Mouse (Mus musculus): ENCODE measurements around the gene Itpkb.

DNA sequence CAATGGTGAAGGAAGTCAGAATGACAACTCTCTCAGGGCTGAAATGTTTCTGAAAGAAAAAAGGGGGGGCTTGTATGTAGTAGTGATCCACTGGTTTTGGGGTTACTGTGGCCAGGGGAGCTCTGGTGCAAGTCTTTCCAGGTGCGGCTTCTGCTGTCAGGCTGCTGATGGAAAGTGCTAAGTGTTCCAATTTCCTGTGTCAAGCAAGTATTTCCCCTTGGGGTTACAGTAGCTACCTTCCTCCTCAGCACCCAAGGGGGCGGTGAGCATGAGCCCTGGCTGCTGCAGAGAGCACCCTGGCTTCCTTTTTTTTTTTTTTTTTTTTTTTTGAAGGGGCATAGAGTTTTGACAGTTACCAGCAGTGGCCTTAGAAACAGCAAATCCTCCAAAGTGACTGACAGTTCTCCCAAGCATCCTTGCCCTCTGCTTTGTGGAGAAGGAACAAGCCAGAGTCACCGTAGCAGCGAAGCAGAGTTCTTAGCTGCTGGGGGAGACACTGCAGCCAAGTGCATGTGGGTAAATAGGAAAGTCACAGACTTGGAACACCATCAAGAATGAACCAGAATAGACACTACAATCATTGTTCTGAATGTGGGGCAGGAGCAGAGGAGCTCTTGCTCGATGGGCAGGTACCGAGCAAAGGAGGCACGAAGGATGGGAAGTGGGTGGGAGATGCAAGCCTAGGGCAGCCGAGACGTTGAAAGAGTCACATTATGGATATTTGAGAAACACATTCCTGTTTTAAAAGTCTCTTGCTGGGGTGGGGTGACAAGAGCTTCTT, 62.9 kb downstream of the Itpkb start:
- no peak for TF ChIP-seq CTCF (IDR thresholded peaks at IDR 0.05; ENCODE audit: extremely low read depth, insufficient read depth, low read length)
- TF ChIP-seq POLR2A (IDR thresholded peaks at IDR 0.05; ENCODE audit: extremely low read depth, insufficient read depth, low read length): no peak

Measured in cortical plate, adult 2 months (tissue).